Mouse (Mus musculus): Measurements from ENCODE around the gene Mto1. TPM values are rescaled to one million over a fixed set of nuclear protein-coding genes. Genes with fewer than 3 reads are reported as not detected.

Mto1 gene
- polyA plus RNA-seq, 1 experiment = 31.6 TPM

GRCm38 (mm10) chr9:78501284-78501683 is 53.3 kb downstream of the Mto1 start:
- H3K4me1 ChIP-seq (ENCODE audit: control insufficient read depth, insufficient read depth, low read length) = peaks cover 10% of the 10 kb centered on the region; the same call in 1 of the 2 replicates
- H3K27me3 ChIP-seq (ENCODE audit: control insufficient read depth, insufficient read depth, low read length) = no peaks in the 10 kb centered on the region
- H3K27ac ChIP-seq (ENCODE audit: insufficient read depth, low read length) = no peak overlapping the region
- TF ChIP-seq POLR2A (IDR thresholded peaks at IDR 0.05; ENCODE audit: borderline replicate concordance, insufficient read depth, low read length) (no peak), CTCF (IDR thresholded peaks at IDR 0.05; ENCODE audit: borderline replicate concordance, insufficient read depth, low read depth, low read length) (no peak)
- H3K4me3 ChIP-seq (replicated peaks; ENCODE audit: insufficient read depth, low read depth, low read length) = no peak overlapping the region
- DNase-seq = no peak
- 77% methylated on average over 4 of the region's 4 CpGs for WGBS

DNA sequence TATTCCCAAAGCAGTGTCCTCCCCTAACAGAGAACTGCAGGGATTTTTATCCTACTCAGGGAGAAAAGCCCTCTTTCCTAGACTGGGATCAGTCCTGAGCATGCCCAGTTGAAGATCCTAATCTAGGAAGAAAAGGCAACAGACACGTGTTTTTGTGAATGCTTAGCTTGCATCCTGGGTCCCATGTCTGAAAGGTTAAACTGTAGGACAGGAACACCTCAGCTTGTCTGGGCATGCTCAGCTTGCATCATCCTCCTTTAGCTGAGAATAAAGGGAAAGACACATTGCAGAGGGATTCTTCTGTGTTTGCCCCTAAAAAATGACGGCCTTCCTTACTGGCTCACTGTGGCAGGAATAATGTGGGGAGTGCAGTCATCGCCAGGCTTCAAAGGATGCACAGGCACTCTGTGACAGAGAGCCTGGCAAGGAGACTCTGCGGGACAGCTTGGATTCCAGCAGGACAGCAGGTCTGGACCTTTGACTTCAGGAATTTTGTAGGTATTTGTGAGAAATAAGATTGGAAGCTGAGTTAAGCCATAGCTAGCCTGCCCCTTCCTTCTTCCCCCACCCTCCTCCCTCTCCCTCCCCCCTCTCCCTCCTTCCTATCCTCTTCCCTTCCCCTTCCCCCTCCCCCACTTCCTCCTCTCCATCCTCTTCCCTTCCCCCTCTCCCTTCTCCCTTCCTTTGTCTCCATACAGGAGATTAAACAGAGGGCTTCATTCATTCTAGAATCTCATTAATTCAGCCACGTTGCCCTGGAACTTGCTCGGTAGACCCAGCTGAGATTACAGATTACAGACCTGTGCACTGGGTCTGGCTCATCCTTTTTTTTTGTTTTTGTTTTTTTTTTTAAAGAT is 55.4 kb downstream of the Mto1 start:
- TF ChIP-seq POLR2A (IDR thresholded peaks at IDR 0.05; ENCODE audit: borderline replicate concordance, insufficient read depth, low read length) (no peak; the same call in 1 of the 2 replicates), CTCF (IDR thresholded peaks at IDR 0.05; ENCODE audit: borderline replicate concordance, insufficient read depth, low read depth, low read length) (no peak)
- Histone ChIP-seq H3K4me1 (ENCODE audit: control insufficient read depth, insufficient read depth, low read length) (peaks cover 10% of the 10 kb centered on the region; the same call in 1 of the 2 replicates), H3K27ac (ENCODE audit: insufficient read depth, low read length) (peak overlapping the region; percentile 30), H3K4me3 (replicated peaks; ENCODE audit: insufficient read depth, low read depth, low read length) (no peak overlapping the region), H3K27me3 (ENCODE audit: control insufficient read depth, insufficient read depth, low read length) (no peaks in the 10 kb centered on the region)
- WGBS = 17% methylated on average over 6 of the region's 6 CpGs
- peak; percentile 47 to 50 for DNase-seq

DNA sequence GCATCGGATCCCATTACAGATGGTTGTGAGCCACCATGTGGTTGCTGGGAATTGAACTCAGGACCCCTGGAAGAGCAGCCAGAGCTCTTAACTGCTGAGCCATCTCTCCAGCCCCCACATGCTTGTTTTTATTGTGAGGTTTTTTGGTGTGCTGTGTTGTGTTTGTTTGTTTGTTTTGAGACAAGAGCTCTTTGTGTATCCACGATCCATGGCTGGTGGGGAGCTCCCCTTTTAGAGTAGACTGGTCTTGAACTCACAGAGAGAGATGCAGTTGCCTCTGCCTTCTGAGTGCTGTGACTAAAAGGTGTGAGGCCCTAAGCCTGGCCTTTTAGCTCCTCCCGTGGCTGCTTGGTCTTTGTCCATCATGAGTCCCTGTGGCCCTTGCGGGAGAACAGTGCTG is 56.1 kb downstream of the Mto1 start:
- H3K4me1 ChIP-seq (ENCODE audit: control insufficient read depth, insufficient read depth, low read length) = peaks cover 10% of the 10 kb centered on the region; the same call in 1 of the 2 replicates
- H3K27ac ChIP-seq (ENCODE audit: insufficient read depth, low read length) = no peak overlapping the region
- 70% methylated on average over 4 of the region's 4 CpGs for WGBS
- no peak for DNase-seq
- TF ChIP-seq POLR2A (IDR thresholded peaks at IDR 0.05; ENCODE audit: borderline replicate concordance, insufficient read depth, low read length) (no peak), CTCF (IDR thresholded peaks at IDR 0.05; ENCODE audit: borderline replicate concordance, insufficient read depth, low read depth, low read length) (no peak)
- no peaks in the 10 kb centered on the region for H3K27me3 ChIP-seq (ENCODE audit: control insufficient read depth, insufficient read depth, low read length)
- no peak overlapping the region for H3K4me3 ChIP-seq (replicated peaks; ENCODE audit: insufficient read depth, low read depth, low read length)

- H3K27ac ChIP-seq (ENCODE audit: insufficient read depth, low read length) = 0 out of 2 replicates have a peak overlapping the region, but pooled peaks have one; percentile 56
- no peak for DNase-seq
- TF ChIP-seq CTCF (IDR thresholded peaks at IDR 0.05; ENCODE audit: borderline replicate concordance, insufficient read depth, low read depth, low read length) = no peak
- no peak for TF ChIP-seq POLR2A (IDR thresholded peaks at IDR 0.05; ENCODE audit: borderline replicate concordance, insufficient read depth, low read length)
- peaks cover 10% of the 10 kb centered on the region; the same call in 1 of the 2 replicates for H3K4me1 ChIP-seq (ENCODE audit: control insufficient read depth, insufficient read depth, low read length)
- no peaks in the 10 kb centered on the region for H3K27me3 ChIP-seq (ENCODE audit: control insufficient read depth, insufficient read depth, low read length)
- 77% methylated on average over 3 of the region's 3 CpGs for WGBS
- H3K4me3 ChIP-seq (replicated peaks; ENCODE audit: insufficient read depth, low read depth, low read length) = no peak overlapping the region
These were observed 56.7 kb downstream of the Mto1 start for GRCm38 (mm10) chr9:78504679-78505078.

GRCm38 (mm10) chr9:78505223-78505622 is 57.2 kb downstream of the Mto1 start:
- no peak for DNase-seq
- 93% methylated on average over 6 of the region's 6 CpGs for WGBS
- Histone ChIP-seq H3K4me3 (replicated peaks; ENCODE audit: insufficient read depth, low read depth, low read length) (no peak overlapping the region), H3K27ac (ENCODE audit: insufficient read depth, low read length) (no peak overlapping the region), H3K4me1 (ENCODE audit: control insufficient read depth, insufficient read depth, low read length) (peaks cover 10% of the 10 kb centered on the region; the same call in 1 of the 2 replicates), H3K27me3 (ENCODE audit: control insufficient read depth, insufficient read depth, low read length) (no peaks in the 10 kb centered on the region)
- TF ChIP-seq CTCF (IDR thresholded peaks at IDR 0.05; ENCODE audit: borderline replicate concordance, insufficient read depth, low read depth, low read length) (no peak), POLR2A (IDR thresholded peaks at IDR 0.05; ENCODE audit: borderline replicate concordance, insufficient read depth, low read length) (no peak)

- H3K4me3 ChIP-seq (replicated peaks; ENCODE audit: insufficient read depth, low read depth, low read length) = no peak overlapping the region
- no peaks in the 10 kb centered on the region for H3K27me3 ChIP-seq (ENCODE audit: control insufficient read depth, insufficient read depth, low read length)
- H3K4me1 ChIP-seq (ENCODE audit: control insufficient read depth, insufficient read depth, low read length) = peaks cover 10% of the 10 kb centered on the region; the same call in 1 of the 2 replicates
- no peak for DNase-seq
- TF ChIP-seq POLR2A (IDR thresholded peaks at IDR 0.05; ENCODE audit: borderline replicate concordance, insufficient read depth, low read length) = no peak
- no peak for TF ChIP-seq CTCF (IDR thresholded peaks at IDR 0.05; ENCODE audit: borderline replicate concordance, insufficient read depth, low read depth, low read length)
- 81% methylated on average over 11 of the region's 11 CpGs for WGBS
- H3K27ac ChIP-seq (ENCODE audit: insufficient read depth, low read length) = no peak overlapping the region
These were observed 58.2 kb downstream of the Mto1 start for GRCm38 (mm10) chr9:78506002-78506721.

DNA sequence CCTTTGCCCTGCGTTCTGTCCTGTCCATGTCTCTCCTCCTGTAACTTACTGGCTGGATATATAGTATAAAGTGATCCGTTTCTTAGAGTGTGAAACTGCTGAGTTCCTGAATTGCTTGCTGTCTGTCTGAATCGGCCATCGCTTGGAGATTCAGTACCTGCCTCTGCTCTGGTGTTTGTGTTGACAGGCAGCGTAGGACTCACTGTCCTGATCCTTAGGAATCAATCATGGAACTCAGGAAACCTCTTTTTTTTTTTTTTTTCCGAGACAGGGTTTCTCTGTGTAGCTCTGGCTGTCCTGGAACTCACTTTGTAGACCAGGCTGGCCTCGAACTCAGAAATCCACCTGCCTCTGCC is 58.7 kb downstream of the Mto1 start:
- 87% methylated on average over 7 of the region's 7 CpGs for WGBS
- peaks cover 10% of the 10 kb centered on the region; the same call in 1 of the 2 replicates for H3K4me1 ChIP-seq (ENCODE audit: control insufficient read depth, insufficient read depth, low read length)
- H3K27ac ChIP-seq (ENCODE audit: insufficient read depth, low read length) = no peak overlapping the region
- H3K27me3 ChIP-seq (ENCODE audit: control insufficient read depth, insufficient read depth, low read length) = no peaks in the 10 kb centered on the region
- TF ChIP-seq POLR2A (IDR thresholded peaks at IDR 0.05; ENCODE audit: borderline replicate concordance, insufficient read depth, low read length) (no peak), CTCF (IDR thresholded peaks at IDR 0.05; ENCODE audit: borderline replicate concordance, insufficient read depth, low read depth, low read length) (no peak)
- H3K4me3 ChIP-seq (replicated peaks; ENCODE audit: insufficient read depth, low read depth, low read length) = no peak overlapping the region
- no peak for DNase-seq

Measured in cerebellum, adult 2 months (tissue).